8 mouse cellular contexts compared by ENCODE assay signal in the genomic region with DNA sequence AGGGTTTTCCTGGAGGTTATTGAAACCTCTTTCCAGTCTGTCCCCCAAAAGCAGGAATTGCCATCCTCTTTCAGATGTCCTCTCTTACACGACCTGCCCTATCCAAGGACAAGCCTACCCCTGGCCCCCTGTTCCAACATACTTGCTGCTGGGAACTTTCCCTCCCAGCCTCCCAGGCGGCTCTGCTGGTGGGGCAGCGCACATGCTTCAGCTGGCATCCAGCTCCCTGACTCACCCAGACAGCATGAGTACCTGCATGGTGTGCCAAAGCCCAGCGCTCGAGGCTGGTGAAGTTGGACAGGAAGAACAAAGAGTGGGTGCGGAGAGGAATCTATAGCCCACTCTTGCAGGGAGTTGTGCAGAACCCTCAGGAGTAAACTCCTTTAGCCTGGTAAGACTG. TPM values are rescaled to one million over a fixed set of nuclear protein-coding genes. Genes with fewer than 3 reads are reported as not detected.
DNase-seq lines count a peak whose midpoint lies in the region; ATAC-seq lines count a peak whose summit lies in the region.

No protein-coding gene starts in this region.

- ATAC-seq in forebrain, embryonic 11.5 days (replicated peaks; ENCODE audit: low FRiP score), result no peak
- ATAC-seq in midbrain, embryonic 13.5 days, result no peak

- DNase-seq in gastrocnemius, adult 18-20 months (ENCODE audit: low spot score), result peak; percentile 49
- DNase-seq in gastrocnemius, postnatal 36 days, result no peak
- DNase-seq in adipocyte (ENCODE audit: low spot score), result peak; percentile 35
- peak; percentile 63 for DNase-seq in forebrain, embryonic 11.5 days (ENCODE audit: low spot score)
- no peak for DNase-seq in hindbrain, embryonic 10.5 days (ENCODE audit: low spot score)
- peak; percentile 54 to 90 for DNase-seq in left cerebral cortex, postnatal 25 days (ENCODE audit: low spot score in 2 of 2)
- no peak for DNase-seq in c-Kit-positive CD71-positive TER-119-positive erythroid progenitor cells, embryonic 14.5 days (ENCODE audit: low spot score)

- H3K4me3 ChIP-seq in forebrain, embryonic 11.5 days (ENCODE audit: low read depth, low read length), result no peak overlapping the region
- peak overlapping the region; percentile 65 for H3K4me3 ChIP-seq in hindbrain, embryonic 10.5 days
- peak overlapping the region; percentile 52 for H3K4me3 ChIP-seq in midbrain, embryonic 13.5 days (replicated peaks)

- no peaks in the 10 kb centered on the region for H3K27me3 ChIP-seq in forebrain, embryonic 11.5 days (ENCODE audit: control insufficient read depth, insufficient read depth, low read length)
- H3K27me3 ChIP-seq in hindbrain, embryonic 10.5 days (ENCODE audit: insufficient read depth, poor library complexity, severe bottlenecking), result peaks cover 38% of the 10 kb centered on the region
- H3K27me3 ChIP-seq in midbrain, embryonic 13.5 days, result no peaks in the 10 kb centered on the region

- intact Hi-C loops in gastrocnemius, postnatal 36 days (cut with DNase I), result no loop called here
- intact Hi-C loops in left cerebral cortex, postnatal 25 days (cut with DNase I), result no loop called here

- H3K4me1 ChIP-seq in forebrain, embryonic 11.5 days (replicated peaks; ENCODE audit: control insufficient read depth, insufficient read depth, low read length), result peaks cover 7% of the 10 kb centered on the region; the same call in 1 of the 2 replicates
- H3K4me1 ChIP-seq in hindbrain, embryonic 10.5 days (replicated peaks), result peaks cover 48% of the 10 kb centered on the region
- peaks cover 38% of the 10 kb centered on the region for H3K4me1 ChIP-seq in midbrain, embryonic 13.5 days (replicated peaks)

- no peak overlapping the region for H3K27ac ChIP-seq in forebrain, embryonic 11.5 days (ENCODE audit: low read depth, low read length)
- peak overlapping the region; percentile 89 for H3K27ac ChIP-seq in hindbrain, embryonic 10.5 days
- H3K27ac ChIP-seq in midbrain, embryonic 13.5 days, result peak overlapping the region; percentile 63; the same call in 1 of the 2 replicates

- no peaks in the 10 kb centered on the region for H3K9me3 ChIP-seq in forebrain, embryonic 11.5 days (ENCODE audit: control insufficient read depth, low read length)
- no peaks in the 10 kb centered on the region for H3K9me3 ChIP-seq in hindbrain, embryonic 10.5 days
- H3K9me3 ChIP-seq in midbrain, embryonic 13.5 days, result no peaks in the 10 kb centered on the region

- 72% methylated on average over 6 of the region's 6 CpGs for WGBS in forebrain, embryonic 11.5 days
- 73% methylated on average over 6 of the region's 6 CpGs for WGBS in hindbrain, embryonic 10.5 days
- 70% methylated on average over 6 of the region's 6 CpGs for WGBS in midbrain, embryonic 13.5 days

- no peaks in the 10 kb centered on the region for H3K36me3 ChIP-seq in forebrain, embryonic 11.5 days (ENCODE audit: control insufficient read depth, insufficient read depth, low read length)
- peaks cover 13% of the 10 kb centered on the region for H3K36me3 ChIP-seq in hindbrain, embryonic 10.5 days
- H3K36me3 ChIP-seq in midbrain, embryonic 13.5 days, result no peaks in the 10 kb centered on the region

- peak overlapping the region; percentile 83 for H3K4me2 ChIP-seq in forebrain, embryonic 11.5 days (ENCODE audit: low read depth, low read length, severe bottlenecking)
- H3K4me2 ChIP-seq in midbrain, embryonic 13.5 days (replicated peaks), result peak overlapping the region; percentile 74

- H3K9ac ChIP-seq in forebrain, embryonic 11.5 days (ENCODE audit: low read length), result peak overlapping the region; percentile 81
- H3K9ac ChIP-seq in midbrain, embryonic 13.5 days (replicated peaks), result peak overlapping the region; percentile 78; the same call in 1 of the 2 replicates

RNA-seq across cellular contexts. Expression of a gene that starts 0.5 kb away (rescaled TPM):
- total RNA-seq in gastrocnemius, adult 18-20 months (2021), result 1 to 10 TPM; 7.0 to 8.9 TPM
- total RNA-seq in gastrocnemius, postnatal 36 days (2021), result 1 to 10 TPM; 8.3 to 9.1 TPM
- 28.4 and 31.8 TPM in 2 replicates for polyA plus RNA-seq in forebrain, embryonic 11.5 days (2014; fragmentation: Nextera tagmentation; extraction: Ambion mirVana)
- polyA plus RNA-seq in hindbrain, embryonic 10.5 days (2016; fragmentation: Nextera tagmentation; extraction: Ambion mirVana), result 34.4 and 36.8 TPM in 2 replicates
- 10 to 100 TPM; 32.1 to 37.4 TPM for total RNA-seq in left cerebral cortex, postnatal 25 days (2021)
- polyA plus RNA-seq in midbrain, embryonic 13.5 days (2015; fragmentation: Nextera tagmentation; extraction: Ambion mirVana), result 31.8 and 37.5 TPM in 2 replicates

RNA-seq across cellular contexts. Expression of a gene that starts 10.1 kb away (rescaled TPM):
- total RNA-seq in gastrocnemius, adult 18-20 months (2021), result 10 to 100 TPM in 1 of 2 experiments, 1 to 10 TPM in 1; 5.7 to 18.8 TPM
- 10 to 100 TPM; 10.1 to 11.5 TPM for total RNA-seq in gastrocnemius, postnatal 36 days (2021)
- polyA plus RNA-seq in forebrain, embryonic 11.5 days (2014; fragmentation: Nextera tagmentation; extraction: Ambion mirVana), result 10.8 and 11.4 TPM in 2 replicates
- polyA plus RNA-seq in hindbrain, embryonic 10.5 days (2016; fragmentation: Nextera tagmentation; extraction: Ambion mirVana), result 16.5 and 17.7 TPM in 2 replicates
- total RNA-seq in left cerebral cortex, postnatal 25 days (2021), result 1 to 10 TPM; 4.1 to 5.2 TPM
- polyA plus RNA-seq in midbrain, embryonic 13.5 days (2015; fragmentation: Nextera tagmentation; extraction: Ambion mirVana), result 9.7 and 10.7 TPM in 2 replicates

RNA-seq across cellular contexts. Expression of a gene that starts 11.7 kb away (rescaled TPM):
- 10 to 100 TPM; 22.6 to 24.3 TPM for total RNA-seq in gastrocnemius, adult 18-20 months (2021)
- 10 to 100 TPM; 16.6 to 23.2 TPM for total RNA-seq in gastrocnemius, postnatal 36 days (2021)
- polyA plus RNA-seq in forebrain, embryonic 11.5 days (2014; fragmentation: Nextera tagmentation; extraction: Ambion mirVana), result 79.0 and 83.9 TPM in 2 replicates
- polyA plus RNA-seq in hindbrain, embryonic 10.5 days (2016; fragmentation: Nextera tagmentation; extraction: Ambion mirVana), result 97.0 and 99.4 TPM in 2 replicates
- total RNA-seq in left cerebral cortex, postnatal 25 days (2021), result 10 to 100 TPM; 47.8 to 48.1 TPM
- polyA plus RNA-seq in midbrain, embryonic 13.5 days (2015; fragmentation: Nextera tagmentation; extraction: Ambion mirVana), result 74.6 and 75.9 TPM in 2 replicates

RNA-seq across cellular contexts. Expression of a gene that starts 24.8 kb away (rescaled TPM):
- total RNA-seq in gastrocnemius, adult 18-20 months (2021), result under 1 TPM; 0.14 to 0.31 TPM
- under 1 TPM; 0.15 to 0.17 TPM for total RNA-seq in gastrocnemius, postnatal 36 days (2021)
- polyA plus RNA-seq in forebrain, embryonic 11.5 days (2014; fragmentation: Nextera tagmentation; extraction: Ambion mirVana), result 11.9 and 13.5 TPM in 2 replicates
- 5.2 and 11.6 TPM in 2 replicates for polyA plus RNA-seq in hindbrain, embryonic 10.5 days (2016; fragmentation: Nextera tagmentation; extraction: Ambion mirVana)
- 10 to 100 TPM; 89.8 to 94.3 TPM for total RNA-seq in left cerebral cortex, postnatal 25 days (2021)
- 58.6 and 59.4 TPM in 2 replicates for polyA plus RNA-seq in midbrain, embryonic 13.5 days (2015; fragmentation: Nextera tagmentation; extraction: Ambion mirVana)

RNA-seq across cellular contexts. Expression of a gene that starts 25.1 kb away (rescaled TPM):
- total RNA-seq in gastrocnemius, adult 18-20 months (2021), result 10 to 100 TPM; 70.2 to 74.5 TPM
- total RNA-seq in gastrocnemius, postnatal 36 days (2021), result 10 to 100 TPM; 58.3 to 63.3 TPM
- 237 and 252 TPM in 2 replicates for polyA plus RNA-seq in forebrain, embryonic 11.5 days (2014; fragmentation: Nextera tagmentation; extraction: Ambion mirVana)
- 276 and 282 TPM in 2 replicates for polyA plus RNA-seq in hindbrain, embryonic 10.5 days (2016; fragmentation: Nextera tagmentation; extraction: Ambion mirVana)
- 10 to 100 TPM; 69.2 to 69.4 TPM for total RNA-seq in left cerebral cortex, postnatal 25 days (2021)
- 205 and 209 TPM in 2 replicates for polyA plus RNA-seq in midbrain, embryonic 13.5 days (2015; fragmentation: Nextera tagmentation; extraction: Ambion mirVana)

Comparison
In these comparisons a context has a peak if more than half of its experiments do, and no peak if none do; other contexts are left out.
1. DNase-seq: peak in gastrocnemius, adult 18-20 months (single experiment), adipocyte (single experiment), forebrain, embryonic 11.5 days (single experiment) and left cerebral cortex, postnatal 25 days (2 of 2); none in gastrocnemius, postnatal 36 days (0 of 2), hindbrain, embryonic 10.5 days (single experiment) and c-Kit-positive CD71-positive TER-119-positive erythroid progenitor cells, embryonic 14.5 days (single experiment).